Mouse (Mus musculus) heart, embryonic 15.5 days (tissue): ENCODE data around the gene Samm50. TPM values are rescaled to one million over a fixed set of nuclear protein-coding genes. Genes with fewer than 3 reads are reported as not detected.
"Not testable (repeated sequence)": the region's sequence is repeated elsewhere in the genome, so short reads cannot be mapped to it uniquely, and the experiment has no call there.

Experiments
- ATAC-seq: fragments of 200-750 bp; cut with Nextera tagmentation; replicated peaks from 2 replicates; pipeline ENCODE4 v1.8.0; 2017; ENCODE audit warnings: low read depth, moderate TSS enrichment; ENCODE audit not compliant: insufficient number of reproducible peaks, insufficient read depth, low FRiP score
- H3K27ac ChIP-seq: fragments of 300-500 bp; sonication (generic); 2 replicates; pipeline ENCODE4 v1.5.1; 2015; ENCODE audit warnings: mild to moderate bottlenecking, inconsistent platforms
- H3K27me3 ChIP-seq: fragments of 300-500 bp; sonication (generic); 2 replicates; pipeline ENCODE4 v1.6.1; 2015; ENCODE audit warnings: inconsistent platforms
- H3K36me3 ChIP-seq: fragments of 300-500 bp; sonication (generic); 2 replicates; pipeline ENCODE4 v1.6.1; 2015; ENCODE audit warnings: mild to moderate bottlenecking, inconsistent platforms
- H3K4me1 ChIP-seq: fragments of 300-500 bp; sonication (generic); replicated peaks from 2 replicates; pipeline ENCODE4 v1.6.1; 2015; ENCODE audit warnings: inconsistent platforms
- H3K4me2 ChIP-seq: fragments of 300-500 bp; sonication (generic); 2 replicates; pipeline ENCODE4 v1.6.1; 2015; ENCODE audit warnings: inconsistent platforms, mild to moderate bottlenecking, moderate library complexity
- H3K4me3 ChIP-seq: fragments of 300-500 bp; sonication (generic); 2 replicates; pipeline ENCODE4 v1.5.1; 2015; ENCODE audit warnings: mild to moderate bottlenecking, inconsistent platforms
- H3K9ac ChIP-seq: fragments of 300-500 bp; sonication (generic); 2 replicates; pipeline ENCODE4 v1.6.1; 2015; ENCODE audit warnings: mild to moderate bottlenecking, inconsistent platforms
- H3K9me3 ChIP-seq: fragments of 300-500 bp; sonication (generic); replicated peaks from 2 replicates; pipeline ENCODE4 v1.6.1; 2016; ENCODE audit warnings: inconsistent platforms
- WGBS: fragments of 180-500 bp; shearing (Covaris S2); methylation state at CpG from one replicate; pipeline ENCODE4 v1.1.7; 2015; ENCODE audit warnings: mixed read lengths; 5-methylcytosine and 5-hydroxymethylcytosine counted together
- polyA plus RNA-seq: library from polyadenylated mRNA; unstranded; fragments of >200 nt; fragmentation: Nextera tagmentation; extraction: Ambion mirVana; gene quantifications from 2 replicates; pipeline ENCODE4 v1.2.1, GENCODE M21; 2015

Samm50 gene
- polyA plus RNA-seq: 122 and 124 TPM in 2 replicates

GRCm38 (mm10) chr15:84192058-84192791 is at the start of gene Samm50:
TSS of gene Samm50 (plus strand) at chr15:84192241.
- H3K9ac ChIP-seq: peak within 1 kb of the TSS; percentile 82
- H3K4me1 ChIP-seq: peaks cover 14% of the 10 kb centered on the region
- H3K9me3 ChIP-seq: no peaks in the 10 kb centered on the region
- ATAC-seq: peak; percentile 98
- H3K36me3 ChIP-seq: peaks cover 18% of the 10 kb centered on the region
- peak within 1 kb of the TSS; percentile 73 for H3K4me2 ChIP-seq
- H3K4me3 ChIP-seq: peak within 1 kb of the TSS; percentile 89
- H3K27ac ChIP-seq: peak within 1 kb of the TSS; percentile 98
- H3K27me3 ChIP-seq: no peaks in the 10 kb centered on the region
- 2% methylated on average over 48 of the region's 48 CpGs for WGBS

- H3K4me2 ChIP-seq: no peak overlapping the region
- H3K4me1 ChIP-seq: no peaks in the 10 kb centered on the region
- H3K27ac ChIP-seq: no peak overlapping the region
- H3K36me3 ChIP-seq: no peaks in the 10 kb centered on the region
- H3K9ac ChIP-seq: no peak overlapping the region
- WGBS: 79% methylated on average over 2 of the region's 2 CpGs
- no peak for ATAC-seq
- H3K27me3 ChIP-seq: no peaks in the 10 kb centered on the region
- H3K4me3 ChIP-seq: no peak overlapping the region
- no peaks in the 10 kb centered on the region for H3K9me3 ChIP-seq
These were observed 35.9 kb upstream of the Samm50 start for GRCm38 (mm10) chr15:84156158-84156557.

- not testable (repeated sequence) for H3K4me2 ChIP-seq, H3K27me3 ChIP-seq, H3K27ac ChIP-seq, H3K9ac ChIP-seq, H3K9me3 ChIP-seq, H3K4me3 ChIP-seq, H3K4me1 ChIP-seq, H3K36me3 ChIP-seq, ATAC-seq
- WGBS: 78% methylated on average over 6 of the region's 6 CpGs
These were observed 34.5 kb upstream of the Samm50 start for GRCm38 (mm10) chr15:84157530-84157929.

GRCm38 (mm10) chr15:84161871-84162270 is 30.2 kb upstream of the Samm50 start:
- Histone ChIP-seq H3K9me3 (no peaks in the 10 kb centered on the region), H3K27me3 (0 out of 2 replicates have a peak, but pooled peaks cover 5% of the 10 kb centered on the region), H3K9ac (no peak overlapping the region), H3K4me1 (no peaks in the 10 kb centered on the region), H3K36me3 (no peaks in the 10 kb centered on the region), H3K27ac (no peak overlapping the region), H3K4me2 (no peak overlapping the region), H3K4me3 (no peak overlapping the region)
- 77% methylated on average over 6 of the region's 6 CpGs for WGBS
- no peak for ATAC-seq

GRCm38 (mm10) chr15:84166818-84167217 is 25.2 kb upstream of the Samm50 start:
- 71% methylated on average over 6 of the region's 6 CpGs for WGBS
- H3K4me2 ChIP-seq: no peak overlapping the region
- H3K9ac ChIP-seq: no peak overlapping the region
- no peaks in the 10 kb centered on the region for H3K9me3 ChIP-seq
- ATAC-seq: no peak
- no peaks in the 10 kb centered on the region for H3K36me3 ChIP-seq
- peaks cover 25% of the 10 kb centered on the region; the same call in 1 of the 2 replicates for H3K27me3 ChIP-seq
- H3K4me3 ChIP-seq: no peak overlapping the region
- peaks cover 16% of the 10 kb centered on the region for H3K4me1 ChIP-seq
- no peak overlapping the region for H3K27ac ChIP-seq

- H3K4me2 ChIP-seq: peak within 1 kb of the TSS; percentile 98
- peak within 1 kb of the TSS; percentile 58 for H3K9ac ChIP-seq
- H3K36me3 ChIP-seq: no peaks in the 10 kb centered on the region
- peak; percentile 97 for ATAC-seq
- H3K4me3 ChIP-seq: peak within 1 kb of the TSS; percentile 58
- under 1% methylated on average over 28 of the region's 28 CpGs for WGBS
- no peaks in the 10 kb centered on the region for H3K9me3 ChIP-seq
- peaks cover 16% of the 10 kb centered on the region for H3K4me1 ChIP-seq
- peaks cover 25% of the 10 kb centered on the region; the same call in 1 of the 2 replicates for H3K27me3 ChIP-seq
- peak within 1 kb of the TSS; percentile 14; the same call in 1 of the 2 replicates for H3K27ac ChIP-seq
These were observed 24.4 kb upstream of the Samm50 start, which contains the start of gene Pnpla3 for GRCm38 (mm10) chr15:84167600-84167999. TSS of gene Pnpla3 (plus strand) at chr15:84167837.

GRCm38 (mm10) chr15:84168170-84169161 is 23.6 kb upstream of the Samm50 start:
- Histone ChIP-seq H3K4me1 (peaks cover 16% of the 10 kb centered on the region), H3K9me3 (no peaks in the 10 kb centered on the region), H3K27ac (peak overlapping the region; percentile 14; the same call in 1 of the 2 replicates), H3K4me3 (peak overlapping the region; percentile 58), H3K36me3 (no peaks in the 10 kb centered on the region), H3K27me3 (peaks cover 25% of the 10 kb centered on the region; the same call in 1 of the 2 replicates), H3K9ac (peak overlapping the region; percentile 58), H3K4me2 (peak overlapping the region; percentile 98)
- ATAC-seq: 0 out of 2 replicates have a peak, but pooled peaks have one; percentile 28
- 1% methylated on average over 28 of the region's 28 CpGs for WGBS

- peaks cover 16% of the 10 kb centered on the region for H3K4me1 ChIP-seq
- H3K9ac ChIP-seq: no peak overlapping the region
- H3K36me3 ChIP-seq: no peaks in the 10 kb centered on the region
- no peak overlapping the region for H3K4me3 ChIP-seq
- 83% methylated on average over 1 of the region's 1 CpGs for WGBS
- H3K27ac ChIP-seq: no peak overlapping the region
- H3K4me2 ChIP-seq: no peak overlapping the region
- peaks cover 25% of the 10 kb centered on the region; the same call in 1 of the 2 replicates for H3K27me3 ChIP-seq
- no peaks in the 10 kb centered on the region for H3K9me3 ChIP-seq
- no peak for ATAC-seq
These were observed 22.5 kb upstream of the Samm50 start for GRCm38 (mm10) chr15:84169511-84169910.

- peaks cover 21% of the 10 kb centered on the region; the same call in 1 of the 2 replicates for H3K27me3 ChIP-seq
- H3K9me3 ChIP-seq: no peaks in the 10 kb centered on the region
- H3K4me3 ChIP-seq: no peak overlapping the region
- H3K36me3 ChIP-seq: no peaks in the 10 kb centered on the region
- peaks cover 16% of the 10 kb centered on the region for H3K4me1 ChIP-seq
- H3K27ac ChIP-seq: no peak overlapping the region
- ATAC-seq: no peak
- no peak overlapping the region for H3K4me2 ChIP-seq
- 78% methylated on average over 7 of the region's 7 CpGs for WGBS
- H3K9ac ChIP-seq: no peak overlapping the region
These were observed 20.9 kb upstream of the Samm50 start for GRCm38 (mm10) chr15:84171166-84171565.

- no peak overlapping the region for H3K27ac ChIP-seq
- no peaks in the 10 kb centered on the region for H3K36me3 ChIP-seq
- no peak overlapping the region for H3K4me2 ChIP-seq
- no peaks in the 10 kb centered on the region for H3K9me3 ChIP-seq
- WGBS: 87% methylated on average over 9 of the region's 9 CpGs
- no peak overlapping the region for H3K9ac ChIP-seq
- peaks cover 19% of the 10 kb centered on the region for H3K27me3 ChIP-seq
- ATAC-seq: no peak
- H3K4me3 ChIP-seq: no peak overlapping the region
- H3K4me1 ChIP-seq: no peaks in the 10 kb centered on the region
These were observed 13.3 kb upstream of the Samm50 start for GRCm38 (mm10) chr15:84178733-84179132.

- Histone ChIP-seq H3K4me1 (no peaks in the 10 kb centered on the region), H3K9me3 (no peaks in the 10 kb centered on the region), H3K9ac (no peak overlapping the region), H3K4me2 (no peak overlapping the region), H3K27me3 (peaks cover 19% of the 10 kb centered on the region), H3K4me3 (no peak overlapping the region), H3K36me3 (no peaks in the 10 kb centered on the region), H3K27ac (no peak overlapping the region)
- no peak for ATAC-seq
- 59% methylated on average over 6 of the region's 6 CpGs for WGBS
These were observed 10.0 kb upstream of the Samm50 start for GRCm38 (mm10) chr15:84182000-84182399.
